Mouse (Mus musculus) kidney, adult 11 months (tissue): ENCODE measurements at regions not wholly inside any gene's neighbourhood (a gene's known extent, or its start where the extent isn't known, plus 50 kb on each side); places are given as distances from the start of the nearest gene placed in this dataset.

Experiments
- DNase-seq: peaks from one replicate; pipeline ENCODE4 v3.0.0; 2022

- no peak for DNase-seq
Measured at GRCm38 (mm10) chr11:112839721-112840494, 57.9 kb downstream of the Sox9 start.

DNA sequence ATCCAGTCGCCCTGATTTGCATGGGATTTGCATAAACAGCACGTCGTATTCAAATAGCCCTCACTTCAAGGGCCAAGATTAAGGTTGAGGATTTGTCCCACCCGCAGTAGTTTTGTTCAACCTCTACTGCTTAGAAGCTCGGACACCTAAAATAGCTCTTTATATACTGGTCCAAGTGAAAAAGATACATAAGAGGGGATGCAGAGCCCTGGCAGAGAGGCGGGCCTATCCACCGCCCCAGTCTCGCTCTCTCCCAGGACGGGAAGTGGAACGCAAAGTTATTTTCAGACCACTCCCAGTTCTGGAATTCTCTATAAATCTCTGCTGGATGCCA lies 58.4 kb downstream of the Sox9 start:
- DNase-seq = no peak

- DNase-seq = no peak
Measured at GRCm38 (mm10) chr11:112844258-112844901, 62.4 kb downstream of the Sox9 start.

DNA sequence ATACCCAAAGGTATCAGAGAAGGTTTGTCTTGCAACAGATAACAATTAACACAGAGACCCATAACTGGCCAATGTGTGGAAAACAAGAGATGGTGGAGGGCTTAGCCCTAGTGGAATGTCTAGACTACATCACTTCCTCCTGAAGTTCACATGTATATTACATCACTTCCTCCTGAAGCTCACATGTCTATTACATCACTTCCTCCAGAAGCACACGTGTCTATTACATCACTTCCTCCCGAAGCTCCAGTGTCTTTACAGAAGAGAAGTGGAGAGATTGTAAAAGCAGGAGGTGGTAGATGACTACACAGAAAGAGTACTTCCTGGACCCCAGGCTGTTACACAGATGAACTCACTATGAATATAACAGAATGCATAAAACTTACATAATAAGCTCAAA lies 65.1 kb downstream of the Sox9 start:
- no peak for DNase-seq

GRCm38 (mm10) chr11:112847851-112848250 lies 65.8 kb downstream of the Sox9 start:
- no peak for DNase-seq

GRCm38 (mm10) chr11:112849974-112850373 lies 68.0 kb downstream of the Sox9 start:
- no peak for DNase-seq

GRCm38 (mm10) chr11:112850532-112851272 lies 68.7 kb downstream of the Sox9 start:
- no peak for DNase-seq

DNA sequence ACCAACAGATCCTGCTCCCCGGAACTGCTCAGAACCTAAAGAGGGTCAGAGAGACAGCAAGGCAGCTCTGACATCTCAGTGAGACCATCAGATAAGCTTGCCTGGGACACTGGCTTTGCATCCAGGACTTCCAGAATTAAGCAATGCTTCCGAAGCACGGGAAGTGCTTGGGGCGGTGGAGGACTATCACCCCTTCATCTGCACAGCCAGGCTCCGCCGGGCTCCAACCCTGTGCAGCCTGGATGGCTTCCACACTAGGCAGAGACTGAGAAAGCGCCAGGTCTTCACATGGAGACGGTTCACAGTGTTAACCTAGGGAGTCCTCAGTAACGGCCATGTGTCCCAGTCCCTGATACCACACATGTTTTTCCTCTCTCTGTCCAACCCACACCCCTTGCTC lies 69.3 kb downstream of the Sox9 start:
- no peak for DNase-seq

GRCm38 (mm10) chr11:112855975-112856374 lies 74.0 kb downstream of the Sox9 start:
- no peak for DNase-seq

DNA sequence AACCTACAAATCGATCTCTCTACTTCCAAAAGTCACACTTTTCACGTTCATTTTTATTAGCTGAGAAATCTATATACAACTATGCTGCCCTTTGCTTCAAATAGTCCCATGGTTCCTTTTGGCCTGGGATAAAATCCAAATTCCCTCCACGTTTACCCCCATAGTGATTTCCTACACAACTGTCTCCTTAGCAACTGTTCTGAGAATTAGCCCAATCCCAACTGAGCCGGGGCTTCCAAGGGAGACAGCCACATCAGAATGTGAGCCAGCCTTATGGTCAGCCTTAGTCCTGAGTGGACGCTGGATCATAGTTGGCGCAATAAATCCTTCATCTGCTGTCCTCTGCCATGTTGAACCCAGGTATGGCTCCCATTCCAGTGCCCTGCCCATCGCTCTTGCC lies 77.3 kb downstream of the Sox9 start:
- DNase-seq = no peak

DNA sequence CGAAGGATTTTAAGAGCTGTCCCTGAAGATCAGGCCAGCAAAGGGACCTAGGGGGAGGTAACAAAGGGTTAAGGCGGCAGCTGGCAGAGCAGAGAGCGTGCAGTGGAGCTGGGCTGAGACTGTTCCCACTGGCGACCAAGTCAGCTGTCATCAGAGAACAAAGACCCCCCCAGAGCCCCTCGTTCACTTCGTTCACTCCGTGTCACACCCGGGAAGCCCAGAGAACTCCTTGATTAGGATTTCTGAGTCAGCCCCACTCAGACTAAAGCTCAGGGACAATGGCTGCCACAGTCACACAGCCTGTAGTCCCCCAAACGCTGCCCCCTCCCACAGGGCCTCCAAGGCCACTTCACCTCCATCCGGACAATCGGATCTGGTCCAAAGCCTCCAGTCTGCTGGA lies 78.8 kb downstream of the Sox9 start:
- no peak for DNase-seq

- no peak for DNase-seq
Measured at GRCm38 (mm10) chr11:112861233-112861632, 79.2 kb downstream of the Sox9 start.

DNA sequence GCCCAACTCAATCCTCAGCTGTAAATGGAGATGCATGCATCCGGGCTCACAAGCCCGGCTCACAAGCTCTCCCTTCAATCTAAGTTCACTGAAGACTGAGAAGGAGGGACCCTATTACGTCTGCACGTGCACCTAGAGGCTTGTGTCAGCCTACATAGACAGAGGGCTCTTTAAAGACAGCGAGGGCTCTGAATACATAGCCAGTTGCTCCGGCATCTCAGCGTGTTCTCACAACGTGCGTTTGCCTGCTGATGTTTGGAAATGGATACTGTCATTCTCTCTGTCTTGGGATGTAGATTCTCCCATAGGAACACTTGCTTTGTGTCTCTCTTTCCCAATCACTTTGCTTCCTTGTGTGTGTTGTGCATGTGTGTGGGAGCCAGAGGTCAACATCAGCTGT lies 83.8 kb downstream of the Sox9 start:
- no peak for DNase-seq

DNA sequence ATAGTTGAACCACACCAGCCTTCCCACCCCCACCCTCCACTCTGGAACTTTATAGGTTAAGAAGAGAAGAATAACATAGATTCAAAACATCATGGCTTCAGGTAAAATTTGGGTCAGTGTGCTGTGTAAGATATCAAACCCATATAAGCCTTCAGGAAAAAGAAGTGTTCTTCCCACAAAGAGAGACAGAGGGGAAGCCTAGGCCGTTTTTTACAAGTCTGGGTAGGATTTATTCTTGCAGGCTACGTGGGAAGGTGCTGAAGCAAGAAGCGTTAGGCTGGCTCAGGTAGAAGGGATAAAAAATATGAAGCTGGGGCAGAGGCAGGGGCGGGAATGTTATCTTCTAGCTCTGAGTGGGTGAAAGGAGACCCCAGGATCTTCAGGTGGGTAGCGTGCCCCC lies 87.5 kb downstream of the Sox9 start:
- no peak for DNase-seq

DNA sequence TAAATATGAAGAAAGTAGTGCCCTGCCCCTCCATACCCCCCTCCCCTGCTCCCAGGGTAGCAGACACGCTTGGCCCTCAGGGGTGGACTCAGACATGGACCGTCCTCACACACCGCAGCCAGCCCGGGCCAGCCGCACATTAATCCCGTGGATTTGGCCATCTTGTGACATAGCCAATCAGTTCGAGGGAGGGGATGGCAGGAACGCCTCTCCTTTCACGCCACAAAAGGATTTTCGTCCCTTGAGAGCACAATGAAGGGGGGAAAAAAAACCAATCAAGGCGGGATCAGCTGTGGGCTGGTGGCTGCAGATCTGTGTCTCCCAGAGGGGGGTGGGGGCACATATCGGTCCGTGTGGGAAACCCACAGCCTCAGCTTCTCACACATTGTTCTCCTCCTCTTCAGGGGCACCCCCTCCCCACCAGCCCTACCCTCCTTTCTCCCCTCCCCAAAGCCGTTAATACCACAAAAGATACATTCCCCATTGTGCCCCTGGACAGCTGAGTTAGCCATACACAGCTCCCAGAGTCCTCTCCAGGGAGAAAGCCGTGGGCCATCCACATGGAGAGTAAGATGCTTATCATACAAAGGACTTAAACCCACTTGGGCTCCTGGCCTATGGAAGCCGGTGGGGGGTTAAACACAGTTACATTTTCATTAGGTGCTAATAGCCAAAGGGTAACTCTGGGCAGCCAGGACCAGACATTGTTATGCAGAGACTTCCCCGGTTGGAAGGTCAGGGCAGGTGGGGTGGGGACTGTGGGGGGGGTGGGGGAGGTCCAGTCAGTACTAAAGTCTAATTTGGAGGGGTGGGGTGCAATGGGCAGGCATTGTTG lies 88.4 kb downstream of the Sox9 start:
- no peak for DNase-seq

- no peak for DNase-seq
Measured at GRCm38 (mm10) chr11:112872677-112873367, 90.8 kb downstream of the Sox9 start.

DNA sequence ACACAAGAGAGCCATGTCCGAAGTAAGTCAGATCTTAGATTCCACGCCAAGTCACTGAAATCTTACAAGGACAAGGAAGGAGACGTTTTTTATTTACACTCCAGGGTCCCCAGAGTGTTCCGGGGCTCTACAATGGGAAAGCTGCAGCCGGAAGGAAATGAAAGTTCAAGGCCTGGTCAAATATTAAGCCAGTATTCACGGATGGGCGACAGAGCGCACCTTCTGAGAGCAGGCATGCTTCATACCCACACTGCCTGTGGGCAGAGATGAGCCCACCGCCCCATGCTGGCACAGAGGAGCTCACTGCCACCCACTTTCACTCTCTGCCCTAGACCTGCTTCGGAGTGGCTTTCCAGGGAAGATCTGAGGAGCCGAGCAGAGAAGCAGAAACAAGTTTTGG lies 92.2 kb downstream of the Sox9 start:
- DNase-seq = peak; percentile 60

GRCm38 (mm10) chr11:112876226-112876625 lies 94.2 kb downstream of the Sox9 start:
- no peak for DNase-seq

GRCm38 (mm10) chr11:112878436-112878835 lies 96.4 kb downstream of the Sox9 start:
- DNase-seq = no peak

GRCm38 (mm10) chr11:112880736-112881135 lies 98.7 kb downstream of the Sox9 start:
- DNase-seq = no peak

DNA sequence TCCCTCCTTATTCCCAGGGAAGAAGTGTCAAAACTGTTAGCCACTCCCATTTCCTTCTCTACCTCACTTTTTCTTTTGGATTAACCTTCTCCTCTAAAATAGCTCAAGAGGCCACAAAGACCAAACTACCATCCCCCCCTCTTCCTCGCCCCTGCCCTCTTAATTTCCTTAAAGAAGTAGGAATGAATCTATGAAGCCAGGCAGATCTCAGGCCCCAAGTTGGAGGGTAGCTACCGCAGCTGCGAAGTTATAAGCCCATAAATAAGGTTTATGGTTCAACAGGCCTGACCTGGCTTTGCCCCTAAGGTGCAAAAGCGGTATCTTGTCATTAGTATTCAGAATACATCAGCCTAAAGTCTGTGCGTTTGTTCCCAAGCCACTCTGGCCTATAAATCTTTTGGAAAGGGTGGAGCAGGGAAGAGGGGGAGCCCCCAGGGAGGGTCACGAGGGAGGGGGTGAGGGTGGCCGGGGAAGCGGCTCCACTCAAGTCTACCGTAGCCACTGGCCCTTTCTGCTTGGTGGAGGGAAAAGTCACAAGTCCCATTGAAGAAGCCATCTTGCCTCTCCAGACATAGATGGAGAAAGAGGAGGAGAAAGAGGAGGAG lies 103.4 kb downstream of the Sox9 start:
- DNase-seq = no peak

GRCm38 (mm10) chr11:112886139-112886538 lies 104.1 kb downstream of the Sox9 start:
- no peak for DNase-seq
